Mouse (Mus musculus) liver, embryonic 14.5 days (tissue): ENCODE measurements at regions not wholly inside any gene's neighbourhood (a gene's known extent, or its start where the extent isn't known, plus 50 kb on each side); places are given as distances from the start of the nearest gene placed in this dataset.

Experiments used
- ATAC-seq: fragments of 200-750 bp; cut with Nextera tagmentation; 2 replicates; pipeline ENCODE4 v1.8.0; 2017; ENCODE audit warnings: moderate number of reproducible peaks, mild to moderate bottlenecking, moderate library complexity; ENCODE audit not compliant: insufficient read depth
- DNase-seq, 3 experiments: peaks; one replicate each; pipeline ENCODE4 v3.0.0-alpha.2; 2012 to 2013; ENCODE audit warnings: low read depth in 3 of 3, low spot score in 3 of 3
- H3K27ac ChIP-seq: fragments of 300-500 bp; sonication (generic); 2 replicates; pipeline ENCODE4 v1.5.1; 2014; ENCODE audit warnings: moderate library complexity, mild to moderate bottlenecking, control low read depth, inconsistent platforms
- H3K27me3 ChIP-seq: fragments of 300-500 bp; sonication (generic); 2 replicates; pipeline ENCODE4 v1.6.1; 2014; ENCODE audit warnings: mild to moderate bottlenecking, low read length, moderate library complexity; ENCODE audit not compliant: control insufficient read depth, insufficient read depth
- H3K36me3 ChIP-seq: fragments of 300-500 bp; sonication (generic); replicated peaks from 2 replicates; pipeline ENCODE4 v1.6.1; 2014; ENCODE audit warnings: low read depth; ENCODE audit not compliant: control insufficient read depth, insufficient read depth
- H3K4me1 ChIP-seq, 2 experiments: fragments of 200-500 bp in 1 of 2; fragments of 300-500 bp in 1 of 2; sonication (generic) in 1 of 2; replicated peaks; 2 replicates each; pipeline ENCODE4 v1.6.1; 2012 to 2014; ENCODE audit warnings: antibody characterized with exemption in 1 of 2, inconsistent platforms in 1 of 2, low read length in 1 of 2; ENCODE audit not compliant: control insufficient read depth in 2 of 2, insufficient read depth in 2 of 2
- H3K4me2 ChIP-seq: fragments of 300-500 bp; sonication (generic); 2 replicates; pipeline ENCODE4 v1.6.1; 2014; ENCODE audit warnings: low read depth, mild to moderate bottlenecking, control low read depth, moderate library complexity
- H3K4me3 ChIP-seq, 2 experiments: fragments of 200-500 bp in 1 of 2; fragments of 300-500 bp in 1 of 2; sonication (generic) in 1 of 2; 2 replicates each; pipeline ENCODE4 v1.5.1; 2012 to 2014; ENCODE audit warnings: low read depth in 2 of 2, low read length in 2 of 2, mild to moderate bottlenecking in 2 of 2, control low read depth in 1 of 2, inconsistent platforms in 1 of 2, moderate library complexity in 1 of 2; ENCODE audit not compliant: insufficient read depth in 1 of 2
- H3K9ac ChIP-seq: fragments of 300-500 bp; sonication (generic); replicated peaks from 2 replicates; pipeline ENCODE4 v1.6.1; 2014; ENCODE audit warnings: mild to moderate bottlenecking, control low read depth, moderate library complexity
- H3K9me3 ChIP-seq: fragments of 300-500 bp; sonication (generic); 2 replicates; pipeline ENCODE4 v1.6.1; 2016; ENCODE audit warnings: low read length, mixed read lengths; ENCODE audit not compliant: control insufficient read depth
- CTCF ChIP-seq: IDR thresholded peaks from 2 replicates; pipeline ENCODE4 v1.5.1; 2016; ENCODE audit warnings: antibody characterized with exemption, low read depth, control low read depth
- EP300 ChIP-seq: IDR thresholded peaks from 2 replicates; pipeline ENCODE4 v1.6.1; 2016; ENCODE audit warnings: antibody characterized with exemption, low read depth
- WGBS: fragments of 180-500 bp; shearing (Covaris S2); extraction: QIAGEN DNeasy Blood & Tissue Kit; methylation state at CpG from one replicate; pipeline ENCODE4 v1.1.7; 2014; ENCODE audit not compliant: insufficient replicate concordance; 5-methylcytosine and 5-hydroxymethylcytosine counted together

- DNase-seq (no peak), ATAC-seq (no peak)
- Histone ChIP-seq H3K9ac (no peak overlapping the region), H3K4me3 (no peak overlapping the region), H3K36me3 (no peaks in the 10 kb centered on the region), H3K4me2 (no peak overlapping the region), H3K27me3 (no peaks in the 10 kb centered on the region), H3K9me3 (no peaks in the 10 kb centered on the region; the same call in 1 of the 2 replicates), H3K27ac (no peak overlapping the region), H3K4me1 (no peaks in the 10 kb centered on the region)
- 71% methylated on average over 8 of the region's 8 CpGs for WGBS
- TF ChIP-seq EP300 = no peak
- TF ChIP-seq CTCF = no peak
Observed at GRCm38 (mm10) chr5:126799698-126800279, 441.8 kb upstream of the Tmem132c start.

- no peak for ATAC-seq
- Histone ChIP-seq H3K27me3 (no peaks in the 10 kb centered on the region), H3K36me3 (no peaks in the 10 kb centered on the region), H3K9me3 (no peaks in the 10 kb centered on the region), H3K4me2 (no peak overlapping the region), H3K27ac (no peak overlapping the region), H3K4me1 (no peaks in the 10 kb centered on the region), H3K4me3 (no peak overlapping the region), H3K9ac (no peak overlapping the region)
- no peak for DNase-seq
- TF ChIP-seq CTCF (no peak), EP300 (no peak)
Observed at GRCm38 (mm10) chr5:126806656-126807055, 435.0 kb upstream of the Tmem132c start.

GRCm38 (mm10) chr5:126816069-126816468, 425.5 kb upstream of the Tmem132c start:
- Histone ChIP-seq H3K27ac (no peak overlapping the region), H3K36me3 (no peaks in the 10 kb centered on the region), H3K4me1 (no peaks in the 10 kb centered on the region), H3K27me3 (no peaks in the 10 kb centered on the region), H3K9me3 (no peaks in the 10 kb centered on the region), H3K4me2 (no peak overlapping the region), H3K4me3 (no peak overlapping the region), H3K9ac (no peak overlapping the region)
- ATAC-seq = no peak
- TF ChIP-seq CTCF (no peak), EP300 (no peak)
- no peak for DNase-seq

- no peak for ATAC-seq
- Histone ChIP-seq H3K27me3 (no peaks in the 10 kb centered on the region), H3K9me3 (no peaks in the 10 kb centered on the region), H3K36me3 (no peaks in the 10 kb centered on the region), H3K9ac (no peak overlapping the region), H3K27ac (no peak overlapping the region), H3K4me3 (no peak overlapping the region), H3K4me2 (no peak overlapping the region), H3K4me1 (no peaks in the 10 kb centered on the region)
- TF ChIP-seq EP300 (no peak), CTCF (no peak)
- DNase-seq = no peak
- WGBS = 67% methylated on average over 3 of the region's 3 CpGs
Observed at GRCm38 (mm10) chr5:126835440-126835839, 406.2 kb upstream of the Tmem132c start.

- H3K27me3 ChIP-seq = no peaks in the 10 kb centered on the region
- no peak overlapping the region for H3K4me3 ChIP-seq
Observed at GRCm38 (mm10) chr5:126842606-126843005, 399.0 kb upstream of the Tmem132c start.

More at GRCm38 (mm10) chr5:126842606-126843005, 399.0 kb upstream of the Tmem132c start:
- Histone ChIP-seq H3K9me3 (no peaks in the 10 kb centered on the region), H3K4me2 (no peak overlapping the region), H3K27ac (no peak overlapping the region), H3K4me1 (no peaks in the 10 kb centered on the region), H3K36me3 (no peaks in the 10 kb centered on the region), H3K9ac (no peak overlapping the region)
- TF ChIP-seq CTCF = no peak
- TF ChIP-seq EP300 = no peak
- ATAC-seq (no peak), DNase-seq (no peak)
- WGBS = 35% methylated on average over 4 of the region's 4 CpGs
